Mouse (Mus musculus): ENCODE data around the gene Sfmbt1.

GRCm38 (mm10) chr14:30868826-30869225 lies 154.2 kb downstream of the Sfmbt1 start:
- TF ChIP-seq POLR2A (IDR thresholded peaks at IDR 0.05; ENCODE audit: extremely low read depth, insufficient read depth, low read length) = no peak
- TF ChIP-seq CTCF (IDR thresholded peaks at IDR 0.05; ENCODE audit: low read depth, low read length) = no peak
